Mouse (Mus musculus) embryonic facial prominence, embryonic 13.5 days (tissue): ENCODE measurements at regions not wholly inside any gene's neighbourhood (a gene's known extent, or its start where the extent isn't known, plus 50 kb on each side); places are given as distances from the start of the nearest gene placed in this dataset.
"Not testable (repeated sequence)": the region's sequence is repeated elsewhere in the genome, so short reads cannot be mapped to it uniquely, and the experiment has no call there.

Experiments used
- ATAC-seq: fragments of 200-750 bp; cut with Nextera tagmentation; 2 replicates; pipeline ENCODE4 v1.8.0; 2017; ENCODE audit warnings: low read depth; ENCODE audit not compliant: insufficient number of reproducible peaks, insufficient read depth, low FRiP score, low TSS enrichment
- H3K27ac ChIP-seq: fragments of 300-500 bp; sonication (generic); 2 replicates; pipeline ENCODE4 v1.5.1; 2015; ENCODE audit warnings: moderate library complexity, mild to moderate bottlenecking, inconsistent platforms
- H3K27me3 ChIP-seq: fragments of 300-500 bp; sonication (generic); 2 replicates; pipeline ENCODE4 v1.6.1; 2015; ENCODE audit warnings: mild to moderate bottlenecking, inconsistent platforms
- H3K36me3 ChIP-seq: fragments of 300-500 bp; sonication (generic); 2 replicates; pipeline ENCODE4 v1.6.1; 2015; ENCODE audit warnings: mild to moderate bottlenecking, inconsistent platforms
- H3K4me1 ChIP-seq: fragments of 300-500 bp; sonication (generic); 2 replicates; pipeline ENCODE4 v1.6.1; 2015; ENCODE audit warnings: inconsistent platforms
- H3K4me2 ChIP-seq: fragments of 300-500 bp; sonication (generic); 2 replicates; pipeline ENCODE4 v1.6.1; 2015; ENCODE audit warnings: moderate library complexity, mild to moderate bottlenecking, inconsistent platforms
- H3K4me3 ChIP-seq: fragments of 300-500 bp; sonication (generic); 2 replicates; pipeline ENCODE4 v1.5.1; 2015; ENCODE audit warnings: mild to moderate bottlenecking, inconsistent platforms
- H3K9ac ChIP-seq: fragments of 300-500 bp; sonication (generic); 2 replicates; pipeline ENCODE4 v1.6.1; 2015; ENCODE audit warnings: mild to moderate bottlenecking, inconsistent platforms
- H3K9me3 ChIP-seq: fragments of 300-500 bp; sonication (generic); 2 replicates; pipeline ENCODE4 v1.6.1; 2016; ENCODE audit warnings: inconsistent platforms
- WGBS: fragments of 180-500 bp; shearing (Covaris S2); methylation state at CpG from one replicate; pipeline ENCODE4 v1.1.7; 2015; ENCODE audit warnings: mixed read lengths; 5-methylcytosine and 5-hydroxymethylcytosine counted together

- no peaks in the 10 kb centered on the region for H3K36me3 ChIP-seq
- no peaks in the 10 kb centered on the region for H3K4me1 ChIP-seq
- H3K4me2 ChIP-seq: no peak overlapping the region
- no peak overlapping the region for H3K9ac ChIP-seq
- no peaks in the 10 kb centered on the region for H3K9me3 ChIP-seq
- no peaks in the 10 kb centered on the region for H3K27me3 ChIP-seq
- 20% methylated on average over 9 of the region's 9 CpGs for WGBS
- no peak for ATAC-seq
- H3K4me3 ChIP-seq: no peak overlapping the region
- no peak overlapping the region for H3K27ac ChIP-seq
Observed at GRCm38 (mm10) chr5:129353549-129353948, 147.5 kb upstream of the Sfswap start.

DNA sequence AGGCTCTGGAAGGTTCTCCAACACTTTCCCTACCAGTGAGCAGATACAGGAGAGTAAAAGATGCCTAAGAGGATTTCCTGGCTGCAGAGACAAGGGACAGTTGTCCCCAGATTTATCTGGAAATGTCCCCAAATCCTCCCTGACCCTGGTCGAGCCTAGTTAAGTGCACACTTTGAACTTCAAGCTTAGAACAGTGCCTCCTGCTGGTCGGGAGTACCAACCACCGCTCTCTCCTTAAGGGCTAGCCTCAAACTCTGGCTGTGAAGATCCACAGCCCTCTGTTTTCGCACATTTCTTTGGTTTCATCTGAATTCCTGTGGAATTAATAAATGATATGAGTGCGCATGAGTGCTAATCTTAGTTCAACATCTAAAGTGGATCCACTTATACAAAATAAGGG, 146.1 kb upstream of the Sfswap start:
- WGBS: 86% methylated on average over 5 of the region's 5 CpGs
- H3K9ac ChIP-seq: no peak overlapping the region
- H3K4me1 ChIP-seq: no peaks in the 10 kb centered on the region
- no peak overlapping the region for H3K27ac ChIP-seq
- no peaks in the 10 kb centered on the region for H3K27me3 ChIP-seq
- no peak overlapping the region for H3K4me3 ChIP-seq
- no peaks in the 10 kb centered on the region for H3K9me3 ChIP-seq
- no peak overlapping the region for H3K4me2 ChIP-seq
- no peaks in the 10 kb centered on the region for H3K36me3 ChIP-seq
- ATAC-seq: no peak

GRCm38 (mm10) chr5:129361527-129361926, 139.5 kb upstream of the Sfswap start:
- H3K27me3 ChIP-seq: no peaks in the 10 kb centered on the region
- H3K9ac ChIP-seq: no peak overlapping the region
- no peak overlapping the region for H3K27ac ChIP-seq
- WGBS: 76% methylated on average over 2 of the region's 2 CpGs
- H3K4me2 ChIP-seq: no peak overlapping the region
- H3K4me1 ChIP-seq: no peaks in the 10 kb centered on the region
- H3K36me3 ChIP-seq: no peaks in the 10 kb centered on the region
- no peaks in the 10 kb centered on the region for H3K9me3 ChIP-seq
- H3K4me3 ChIP-seq: no peak overlapping the region
- ATAC-seq: no peak

- ATAC-seq: no peak
- Histone ChIP-seq H3K4me3 (no peak overlapping the region), H3K27me3 (no peaks in the 10 kb centered on the region), H3K4me1 (no peaks in the 10 kb centered on the region), H3K27ac (no peak overlapping the region), H3K36me3 (no peaks in the 10 kb centered on the region), H3K9ac (no peak overlapping the region), H3K4me2 (no peak overlapping the region), H3K9me3 (no peaks in the 10 kb centered on the region)
- 81% methylated on average over 10 of the region's 10 CpGs for WGBS
Observed at GRCm38 (mm10) chr5:129363189-129363588, 137.8 kb upstream of the Sfswap start.

- H3K9ac ChIP-seq: no peak overlapping the region
- no peak overlapping the region for H3K4me3 ChIP-seq
- H3K4me1 ChIP-seq: no peaks in the 10 kb centered on the region
- WGBS: 44% methylated on average over 8 of the region's 8 CpGs
- no peaks in the 10 kb centered on the region for H3K9me3 ChIP-seq
- H3K27me3 ChIP-seq: no peaks in the 10 kb centered on the region
- ATAC-seq: no peak
- H3K36me3 ChIP-seq: no peaks in the 10 kb centered on the region
- no peak overlapping the region for H3K27ac ChIP-seq
- no peak overlapping the region for H3K4me2 ChIP-seq
Observed at GRCm38 (mm10) chr5:129365026-129365425, 136.0 kb upstream of the Sfswap start.

DNA sequence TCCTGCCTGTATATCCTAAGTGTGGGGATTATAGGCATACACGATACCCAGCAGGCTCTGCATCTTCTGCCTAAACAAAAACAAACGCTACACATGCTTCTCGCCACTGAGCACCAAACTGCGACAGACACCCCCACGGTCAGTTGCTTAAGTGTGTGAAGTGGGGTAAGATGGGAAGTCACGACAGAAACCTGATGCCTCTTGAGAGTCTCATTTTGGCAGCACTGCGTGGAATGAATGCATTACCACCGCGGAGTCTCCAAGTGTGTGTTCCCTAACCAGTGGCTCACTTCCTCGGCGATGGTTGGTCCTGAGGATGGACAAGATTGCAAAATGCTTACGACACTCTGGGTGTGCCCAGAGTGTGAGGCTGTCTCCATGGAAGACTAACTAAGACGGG, 133.8 kb upstream of the Sfswap start:
- 77% methylated on average over 13 of the region's 13 CpGs for WGBS
- no peak for ATAC-seq
- no peak overlapping the region for H3K4me2 ChIP-seq
- no peak overlapping the region for H3K4me3 ChIP-seq
- H3K36me3 ChIP-seq: no peaks in the 10 kb centered on the region
- H3K4me1 ChIP-seq: no peaks in the 10 kb centered on the region
- H3K9ac ChIP-seq: no peak overlapping the region
- no peaks in the 10 kb centered on the region for H3K27me3 ChIP-seq
- no peaks in the 10 kb centered on the region for H3K9me3 ChIP-seq
- no peak overlapping the region for H3K27ac ChIP-seq

GRCm38 (mm10) chr5:129380861-129381260, 120.2 kb upstream of the Sfswap start:
- WGBS: 90% methylated on average over 7 of the region's 7 CpGs

DNA sequence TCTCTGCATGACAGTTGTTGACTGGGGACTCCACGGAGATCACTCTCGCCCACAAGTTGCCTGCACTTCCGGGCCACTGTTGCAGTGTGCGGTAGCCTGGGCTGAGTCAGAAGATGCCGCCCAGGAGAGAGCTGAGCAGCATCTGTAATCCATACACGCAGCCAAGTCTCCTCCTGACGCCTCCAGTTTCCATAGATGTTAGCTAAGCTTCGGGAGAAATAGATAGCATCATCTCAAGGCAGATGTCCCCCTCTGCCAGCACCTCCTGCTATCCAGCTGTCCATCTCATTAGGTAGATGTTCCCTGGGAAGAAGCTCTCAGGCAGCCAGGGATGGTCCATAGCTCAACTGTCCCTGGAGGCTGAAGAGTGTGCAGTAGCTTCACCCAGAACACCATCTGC, 116.0 kb upstream of the Sfswap start:
- WGBS: 90% methylated on average over 8 of the region's 8 CpGs

More at GRCm38 (mm10) chr5:129380861-129381260, 120.2 kb upstream of the Sfswap start:
- Histone ChIP-seq H3K4me3 (no peak overlapping the region), H3K27me3 (no peaks in the 10 kb centered on the region), H3K9me3 (0 out of 2 replicates have a peak, but pooled peaks cover 6% of the 10 kb centered on the region), H3K4me1 (no peaks in the 10 kb centered on the region), H3K4me2 (no peak overlapping the region), H3K27ac (no peak overlapping the region), H3K9ac (no peak overlapping the region), H3K36me3 (no peaks in the 10 kb centered on the region)
- ATAC-seq: no peak

GRCm38 (mm10) chr5:129385965-129386643, 114.9 kb upstream of the Sfswap start:
- not testable (repeated sequence) for H3K9ac ChIP-seq, H3K27me3 ChIP-seq, H3K27ac ChIP-seq, H3K36me3 ChIP-seq, H3K4me2 ChIP-seq, H3K4me1 ChIP-seq, H3K4me3 ChIP-seq, H3K9me3 ChIP-seq
- WGBS: 66% methylated on average over 2 of the region's 7 CpGs
- ATAC-seq: peak; percentile 74; the same call in 1 of the 2 replicates

More for the DNA sequence above, 116.0 kb upstream of the Sfswap start:
- Histone ChIP-seq H3K9me3 (no peaks in the 10 kb centered on the region), H3K27me3 (0 out of 2 replicates have a peak, but pooled peaks cover 5% of the 10 kb centered on the region), H3K4me2 (no peak overlapping the region), H3K4me1 (peaks cover 2% of the 10 kb centered on the region; the same call in 1 of the 2 replicates), H3K4me3 (no peak overlapping the region), H3K27ac (no peak overlapping the region), H3K36me3 (no peaks in the 10 kb centered on the region), H3K9ac (no peak overlapping the region)
- no peak for ATAC-seq

- not testable (repeated sequence) for H3K9ac ChIP-seq, H3K9me3 ChIP-seq, H3K27ac ChIP-seq, H3K4me2 ChIP-seq, H3K4me1 ChIP-seq, H3K4me3 ChIP-seq, H3K36me3 ChIP-seq
- ATAC-seq: peak; percentile 78; the same call in 1 of the 2 replicates
- H3K27me3 ChIP-seq: 0 out of 2 replicates have a peak, but pooled peaks cover 11% of the 10 kb centered on the region
- no CpG with 5 or more reads among the region's 8 CpGs for WGBS
Observed at GRCm38 (mm10) chr5:129386671-129387070, 114.3 kb upstream of the Sfswap start.

DNA sequence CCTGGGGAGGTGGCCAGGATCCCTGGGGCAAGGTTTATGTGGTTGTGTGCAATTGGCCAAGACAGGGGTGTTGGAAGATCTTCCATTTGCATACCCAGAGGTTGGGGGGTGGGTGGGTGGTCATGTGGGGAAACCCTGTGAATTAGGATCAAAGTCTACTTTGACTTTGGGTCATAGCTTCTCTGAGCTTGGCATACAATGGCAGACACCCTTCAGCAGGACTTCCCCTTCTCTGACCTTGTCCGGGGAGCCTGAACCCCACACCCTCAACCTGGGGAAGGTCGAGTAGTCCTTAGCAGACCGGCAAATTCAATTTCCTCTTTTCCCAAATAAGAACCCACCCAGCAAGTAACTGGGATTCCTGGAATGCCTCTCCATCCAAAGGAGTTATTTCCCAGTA, 113.7 kb upstream of the Sfswap start:
- Histone ChIP-seq H3K9ac (no peak overlapping the region), H3K27me3 (0 out of 2 replicates have a peak, but pooled peaks cover 11% of the 10 kb centered on the region), H3K36me3 (no peaks in the 10 kb centered on the region), H3K27ac (no peak overlapping the region), H3K9me3 (no peaks in the 10 kb centered on the region), H3K4me1 (peaks cover 2% of the 10 kb centered on the region; the same call in 1 of the 2 replicates), H3K4me2 (no peak overlapping the region), H3K4me3 (no peak overlapping the region)
- no peak for ATAC-seq
- 56% methylated on average over 3 of the region's 3 CpGs for WGBS

DNA sequence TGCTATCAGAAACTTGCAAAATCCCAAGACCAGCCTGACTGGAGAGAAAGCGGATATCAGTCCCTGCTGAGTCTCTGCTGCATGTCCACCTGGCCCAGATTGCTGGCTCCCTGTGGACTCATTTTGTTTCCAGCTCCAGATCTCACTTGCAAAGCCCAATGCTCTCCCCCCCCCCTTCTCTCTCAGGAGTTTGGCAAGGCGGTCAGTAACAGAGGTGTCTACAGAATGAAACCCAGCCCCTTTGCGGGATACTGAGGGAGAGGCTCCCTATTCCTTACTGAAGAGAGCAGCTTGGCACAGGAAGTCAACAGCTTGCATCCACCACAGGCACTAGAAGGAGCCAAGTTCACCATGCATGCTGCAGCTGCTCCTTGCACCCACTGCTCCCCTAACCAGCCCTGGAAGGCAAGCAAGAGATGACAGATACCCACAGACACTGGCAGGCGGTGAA, 110.1 kb upstream of the Sfswap start:
- Histone ChIP-seq H3K36me3 (no peaks in the 10 kb centered on the region), H3K9ac (no peak overlapping the region), H3K4me3 (no peak overlapping the region), H3K4me2 (no peak overlapping the region), H3K27ac (no peak overlapping the region), H3K4me1 (peaks cover 2% of the 10 kb centered on the region; the same call in 1 of the 2 replicates), H3K27me3 (0 out of 2 replicates have a peak, but pooled peaks cover 11% of the 10 kb centered on the region), H3K9me3 (no peaks in the 10 kb centered on the region)
- WGBS: 63% methylated on average over 4 of the region's 4 CpGs
- no peak for ATAC-seq
